Mouse (Mus musculus): ENCODE measurements around the gene Ttc41.

Gene Ttc41

DNA sequence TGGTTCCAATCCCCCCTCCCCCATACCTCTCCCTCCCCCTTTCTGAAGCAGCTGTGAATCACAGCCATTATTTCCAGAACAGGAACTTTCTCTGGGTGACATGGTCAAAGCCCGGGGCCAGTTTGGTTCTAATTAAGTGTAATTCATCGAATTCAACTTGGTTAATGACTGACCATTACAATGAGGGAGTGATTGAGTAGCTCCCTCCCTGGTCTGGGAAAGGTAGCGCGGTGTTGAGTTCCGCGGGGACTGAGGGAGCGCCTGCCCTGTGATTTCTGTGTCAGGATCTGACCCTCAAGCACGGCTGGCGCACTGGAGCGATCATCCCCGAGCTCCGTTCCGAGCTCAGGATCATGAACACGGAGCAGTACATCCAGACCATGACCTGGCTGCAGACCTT lies 119.3 kb downstream of the Ttc41 start:
- no peak for DNase-seq (ENCODE audit: low spot score in 2 of 2)

DNA sequence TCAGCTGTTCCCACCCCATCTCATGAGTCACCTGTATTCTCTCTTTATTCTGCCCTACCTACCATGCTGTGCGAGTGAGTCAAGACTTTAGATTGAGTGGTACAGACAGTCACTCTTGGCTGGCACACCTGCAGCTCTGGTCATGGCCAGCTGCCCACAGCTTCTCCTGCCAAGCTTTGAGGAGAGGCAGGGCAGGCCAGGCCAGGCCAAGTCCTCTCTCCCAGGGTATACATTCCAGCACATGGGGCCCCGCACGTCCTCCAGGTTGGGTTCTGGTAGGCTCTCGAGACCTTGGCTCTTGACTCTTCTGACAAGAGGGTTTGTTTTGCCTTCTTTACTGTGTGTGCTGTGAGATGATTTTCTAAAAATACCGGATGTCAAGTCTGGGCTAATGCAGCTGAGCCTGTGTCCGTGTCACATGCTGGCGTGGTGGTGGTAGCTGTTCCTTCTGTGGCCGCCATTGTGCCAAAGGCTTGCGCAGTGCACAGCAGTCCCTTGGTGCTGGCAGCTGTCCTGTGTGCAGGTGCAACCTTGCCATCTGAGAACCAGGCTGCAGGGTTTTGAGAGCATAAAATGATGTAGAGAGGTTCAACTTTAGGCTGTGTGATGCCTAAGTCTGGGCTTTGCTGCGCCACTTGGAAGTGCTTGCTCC lies 120.4 kb downstream of the Ttc41 start:
- DNase-seq (ENCODE audit: low spot score in 2 of 2), result no peak
